Mouse (Mus musculus) R1 (cell line): ENCODE measurements around the gene Arsb.

ENCODE experiments used
- DNase-seq: peaks from one replicate; pipeline ENCODE4 v3.0.0-alpha.2; 2018; ENCODE audit warnings: low read depth, low spot score

Gene Arsb

DNA sequence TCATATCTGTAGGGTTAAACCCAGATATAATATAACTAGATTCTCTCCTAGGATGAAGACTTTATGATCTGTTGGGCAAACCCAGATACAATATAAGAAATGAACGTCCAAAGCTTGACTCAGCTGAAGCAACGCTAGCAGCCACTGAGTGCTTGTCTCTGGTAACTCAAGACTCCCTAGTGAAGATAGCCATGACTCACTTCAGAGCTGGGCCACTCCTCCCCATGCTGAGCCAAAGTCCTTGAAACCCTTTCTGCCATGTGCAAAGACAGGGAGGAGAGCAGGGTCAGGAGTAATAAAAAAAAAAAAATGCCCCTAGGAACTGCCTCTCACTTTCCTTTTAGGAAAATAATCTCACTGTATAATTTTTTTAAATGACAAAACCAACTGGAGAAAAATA is 68.7 kb downstream of the Arsb start:
- no peak for DNase-seq

DNA sequence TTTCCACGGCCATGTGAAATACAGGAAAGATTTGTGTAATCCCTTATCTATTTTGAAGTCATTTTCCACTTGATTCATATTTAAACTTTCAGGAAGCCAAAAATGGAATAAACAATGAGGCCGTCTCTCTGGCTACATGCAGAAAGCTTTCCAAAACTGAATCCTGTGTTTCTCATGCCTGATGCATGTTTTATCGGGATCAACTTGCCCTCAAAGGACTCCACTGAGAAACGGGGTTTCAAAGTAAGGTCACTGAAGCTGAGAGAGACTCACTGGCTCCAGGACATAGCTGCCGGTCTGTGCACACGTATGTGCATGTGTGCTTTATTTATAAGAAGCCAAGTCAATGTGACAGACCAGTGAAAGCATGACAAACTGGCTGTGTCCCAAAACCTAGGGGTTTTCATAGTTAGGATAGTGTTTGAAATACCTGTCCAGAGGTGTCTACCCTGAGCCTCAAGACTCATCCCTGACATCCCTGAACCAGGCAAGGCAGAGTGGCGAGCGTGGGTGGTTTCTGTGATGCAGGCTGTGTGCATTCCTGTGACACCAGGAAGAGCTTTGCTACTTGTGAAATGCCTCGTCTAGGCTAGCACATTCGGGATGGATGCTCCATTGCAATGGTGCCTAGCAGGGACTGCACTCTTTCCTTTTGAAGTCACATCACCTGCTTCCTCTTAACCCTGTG is 75.5 kb downstream of the Arsb start:
- no peak for DNase-seq

DNA sequence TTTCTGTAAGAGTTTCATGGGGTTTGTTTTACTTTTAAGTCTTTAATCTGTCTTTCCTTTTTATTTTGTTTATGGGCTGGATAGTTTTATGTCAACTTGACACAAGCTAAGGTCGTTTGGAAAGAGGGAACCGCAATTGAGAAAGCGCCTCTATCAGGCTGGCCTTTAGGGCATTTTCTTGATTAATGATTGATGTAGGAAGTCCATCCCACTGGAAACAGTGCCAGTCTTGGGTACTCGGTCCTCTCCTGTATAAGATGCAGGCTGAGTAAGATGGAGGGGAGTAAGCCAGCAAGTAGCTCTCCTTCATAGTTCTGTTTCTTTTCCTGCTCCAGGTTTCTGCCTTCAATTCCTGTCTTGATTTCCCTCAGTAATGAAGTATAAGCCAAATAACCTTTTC is 76.2 kb downstream of the Arsb start:
- no peak for DNase-seq

DNA sequence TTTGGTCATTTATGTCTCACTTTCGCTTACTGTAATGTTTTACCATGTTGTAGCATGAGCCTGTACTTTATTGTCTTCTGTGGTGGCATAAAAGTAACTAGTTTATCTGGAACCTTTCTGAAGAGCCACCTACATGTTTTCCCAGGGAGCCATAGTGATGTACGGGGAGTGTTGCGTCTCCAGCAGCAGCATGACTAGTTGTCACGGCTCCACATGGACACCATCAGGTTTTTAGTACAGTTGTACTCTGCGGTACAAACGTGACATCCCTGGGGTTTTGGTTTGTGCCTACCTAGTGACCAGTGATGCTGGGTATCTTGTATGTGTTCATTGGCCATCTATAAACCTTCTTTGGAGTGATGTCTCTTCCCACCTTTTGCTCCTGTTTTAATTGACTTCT is 77.2 kb downstream of the Arsb start:
- no peak for DNase-seq

DNA sequence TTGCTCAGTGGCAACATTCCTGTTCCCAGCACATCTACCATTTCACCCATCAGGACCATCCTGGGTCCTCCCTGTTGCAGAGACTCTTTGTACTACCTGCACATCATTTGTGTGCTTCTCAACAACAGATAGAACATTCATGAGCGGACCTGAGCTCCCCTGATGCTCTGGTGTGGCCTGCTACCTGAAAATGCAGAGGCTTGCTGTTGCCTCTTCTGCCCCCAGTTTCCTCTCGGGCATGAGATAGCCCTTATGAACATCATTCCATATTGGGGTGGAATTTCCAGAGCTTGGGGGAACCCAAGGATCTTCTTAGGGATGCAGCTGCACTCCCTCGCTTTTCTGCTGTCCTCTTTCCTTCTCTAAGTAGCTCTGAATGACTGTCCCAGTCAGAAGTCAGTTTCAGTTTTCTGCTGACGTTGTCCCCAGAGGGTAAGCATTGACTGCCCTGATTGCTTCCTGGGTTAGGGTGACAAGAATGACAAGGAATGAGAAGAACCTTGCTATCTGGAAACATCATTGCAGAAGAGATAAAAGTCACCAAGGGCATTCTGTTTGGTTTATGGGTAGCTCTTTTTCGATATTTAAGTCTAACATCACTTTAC is 78.4 kb downstream of the Arsb start:
- no peak for DNase-seq

DNA sequence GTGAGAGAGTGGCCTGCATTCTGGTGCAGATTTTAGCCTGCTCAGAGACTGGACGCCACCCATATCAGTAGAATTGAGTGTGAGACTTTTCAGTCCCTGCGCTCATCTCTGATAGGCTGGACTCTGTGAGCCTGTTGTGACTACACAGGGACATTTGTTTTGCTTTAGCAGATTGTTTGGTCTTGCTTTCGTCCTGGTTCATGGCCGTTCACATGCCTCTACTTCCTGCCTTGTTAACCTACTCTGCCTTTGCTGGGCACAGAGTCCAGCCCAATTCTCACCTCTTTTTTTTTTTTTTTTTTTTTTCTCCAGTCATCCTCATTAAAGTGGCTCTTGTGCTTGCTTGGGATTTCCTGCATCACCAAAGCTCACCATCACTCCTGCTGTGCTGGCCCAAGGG is 79.2 kb downstream of the Arsb start:
- no peak for DNase-seq

DNA sequence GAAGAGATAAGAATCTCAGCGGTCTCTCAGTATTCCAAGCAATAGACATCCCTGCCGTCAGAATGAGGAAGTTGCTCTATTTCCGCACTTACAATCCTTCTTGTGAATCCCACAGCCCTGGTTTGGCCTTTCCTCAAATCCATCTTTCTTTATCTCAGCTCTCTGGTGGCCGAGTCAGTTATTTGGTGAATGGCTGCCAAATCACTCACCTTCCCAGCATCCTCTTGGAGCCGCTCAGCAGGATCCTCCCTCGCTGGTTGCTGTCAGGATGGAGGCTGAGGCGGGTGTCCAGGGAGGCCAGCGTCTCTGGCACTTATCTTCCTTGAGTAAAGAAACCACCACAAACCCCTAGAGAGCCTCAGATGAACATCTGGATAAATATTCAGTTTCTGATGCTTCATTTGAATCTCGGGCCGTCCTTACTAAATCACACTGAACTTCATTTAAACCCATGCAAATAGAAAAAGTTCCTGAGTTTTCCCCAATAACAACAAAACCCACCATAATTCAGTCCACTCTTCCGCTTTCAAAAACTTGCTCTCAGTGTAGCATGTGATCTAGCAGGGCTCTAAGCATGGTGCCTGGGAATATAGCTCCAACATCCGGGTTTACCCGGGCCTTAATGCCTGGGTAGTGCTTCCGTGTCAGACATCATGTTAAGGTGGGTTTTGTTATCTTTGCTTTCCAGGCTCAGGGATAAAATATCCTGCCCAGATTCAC is 81.1 kb downstream of the Arsb start:
- DNase-seq: no peak

DNA sequence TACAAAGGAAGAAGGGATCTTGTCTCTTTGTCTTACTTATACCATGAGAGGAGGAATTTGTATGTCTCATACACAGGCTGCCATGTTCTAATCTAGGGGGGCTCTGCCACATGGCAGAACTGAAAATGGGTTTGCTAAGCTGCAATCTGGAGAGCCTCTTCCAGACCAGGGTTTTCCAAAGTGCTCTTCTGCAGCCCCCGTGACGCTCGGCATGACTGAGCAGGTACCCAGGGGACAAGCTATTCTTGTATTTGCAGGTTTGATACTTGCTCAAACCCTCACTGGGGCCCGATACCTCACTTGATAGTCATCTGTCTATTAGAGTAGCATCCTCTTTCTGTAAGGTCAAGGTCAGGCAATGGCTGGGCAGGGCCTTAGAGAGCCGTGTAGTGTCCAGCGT is 82.3 kb downstream of the Arsb start:
- no peak for DNase-seq

DNA sequence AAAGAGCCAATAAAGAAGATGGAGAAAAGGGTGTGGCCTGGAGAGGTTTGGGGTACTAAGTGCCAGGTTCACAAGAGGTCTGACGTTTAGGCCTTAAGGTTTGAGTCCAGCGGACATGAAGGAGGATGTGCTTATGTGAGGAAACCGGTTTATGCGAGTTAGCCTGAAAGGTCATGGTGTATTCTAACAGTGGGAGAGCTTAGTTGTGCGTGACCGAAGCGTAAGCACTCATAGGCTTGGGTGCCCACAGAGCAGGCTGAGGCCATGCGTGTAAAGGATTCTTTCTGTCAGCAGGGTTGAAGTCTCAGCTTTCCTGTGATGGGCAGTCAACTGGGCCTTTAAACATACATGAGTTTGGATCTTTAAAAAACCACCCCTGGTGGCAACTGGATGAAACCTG is 82.9 kb downstream of the Arsb start:
- DNase-seq: no peak

DNA sequence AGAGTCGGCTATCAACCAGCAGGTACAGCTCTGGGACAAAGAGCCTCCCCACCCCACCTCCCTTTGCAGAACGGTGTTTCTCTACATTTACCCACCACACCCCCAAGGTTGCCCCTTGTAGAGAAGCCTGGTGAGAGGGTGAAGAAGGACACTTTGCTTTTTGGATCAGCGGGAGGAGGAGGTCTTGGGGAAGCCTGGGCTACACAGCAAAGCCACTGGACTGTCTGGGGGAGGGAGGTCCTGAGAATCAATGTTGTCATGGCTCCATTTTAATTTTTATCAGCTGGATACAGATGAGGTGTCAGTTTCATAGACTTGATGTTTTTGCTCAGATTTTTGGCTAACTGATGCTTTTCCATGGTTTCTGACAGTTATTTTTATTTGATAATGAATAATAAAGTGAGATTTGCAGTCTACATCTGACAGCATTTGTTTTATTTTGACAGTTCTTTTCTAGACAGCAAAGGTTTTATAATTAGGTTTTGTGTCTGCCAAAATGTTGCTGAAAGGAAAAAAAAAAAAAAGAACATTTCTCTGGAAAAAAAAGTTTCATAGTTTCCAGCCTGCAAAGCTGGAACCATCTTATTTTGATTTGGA is 83.6 kb downstream of the Arsb start:
- no peak for DNase-seq

DNA sequence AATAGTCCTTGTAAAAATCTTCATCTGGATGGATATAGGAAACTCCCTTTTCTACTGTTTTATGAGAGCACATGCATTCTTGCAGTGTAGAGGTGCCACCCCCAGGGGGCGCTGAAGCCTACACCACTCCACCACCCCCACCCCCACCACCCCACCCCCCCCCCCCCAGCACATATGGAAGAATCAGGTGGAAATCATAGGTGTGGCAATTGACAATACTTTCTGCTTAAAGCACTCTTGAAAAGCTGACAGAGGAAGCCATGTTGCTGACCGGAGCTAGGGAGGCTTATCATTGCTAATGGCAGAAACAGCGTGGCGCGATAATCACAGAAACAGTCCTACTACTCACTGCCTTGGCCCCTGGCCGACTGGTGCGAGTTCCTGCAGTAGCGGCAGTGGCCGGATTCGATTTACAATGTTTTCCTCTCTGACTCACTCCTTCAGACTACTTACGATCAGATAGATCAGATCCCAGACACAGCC is 84.3 kb downstream of the Arsb start:
- DNase-seq: peak; percentile 42

DNA sequence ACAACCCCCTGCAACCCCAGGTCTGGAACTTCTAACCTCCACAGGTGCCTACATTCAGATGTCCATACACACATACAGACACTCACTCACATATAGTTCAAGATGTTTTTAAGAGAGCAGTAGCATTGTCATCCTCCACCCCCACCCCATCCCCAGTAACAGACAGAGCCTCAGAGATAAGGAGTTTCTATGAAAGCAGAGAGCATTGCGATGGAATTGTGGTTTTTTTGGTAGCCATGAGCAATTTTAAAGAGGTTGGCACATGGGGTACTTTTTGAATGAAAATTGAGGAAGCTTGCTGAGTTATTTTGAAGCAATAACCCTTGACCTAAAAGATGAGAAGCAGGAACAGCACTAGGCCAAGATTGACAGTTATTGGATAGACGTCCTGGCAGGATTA is 89.8 kb downstream of the Arsb start:
- DNase-seq: no peak

DNA sequence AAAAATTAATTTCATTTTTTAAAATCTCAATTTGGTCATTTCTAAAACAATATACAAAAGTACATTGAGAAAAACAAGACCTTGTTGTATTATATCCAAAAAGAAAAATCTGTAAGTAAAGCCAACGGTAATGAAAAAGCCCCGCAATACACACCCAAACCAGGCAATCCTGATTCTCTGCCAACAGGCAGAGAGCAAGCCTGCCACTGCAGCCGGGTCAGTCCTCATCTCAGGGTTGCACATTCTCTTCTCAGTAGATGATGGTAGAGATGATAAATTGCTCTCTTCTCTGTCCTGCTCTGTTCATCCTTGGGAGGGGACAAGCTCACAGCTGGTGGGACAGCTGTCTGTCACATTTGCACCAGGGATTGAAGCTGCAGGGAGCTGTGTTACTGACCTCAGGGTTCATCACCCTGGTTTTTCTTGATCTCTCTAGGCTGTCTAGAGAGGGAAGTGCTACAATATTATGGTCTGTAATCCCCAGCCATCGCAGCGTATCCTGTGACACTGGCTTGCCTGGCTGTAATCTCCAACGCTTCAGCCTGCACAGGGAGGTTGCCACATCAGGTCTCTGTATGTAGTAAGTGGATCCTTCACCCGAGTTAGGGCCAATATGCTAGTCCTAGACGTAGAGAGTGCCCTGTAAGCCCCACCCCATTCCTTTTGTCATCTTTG is 92.8 kb downstream of the Arsb start:
- no peak for DNase-seq

DNA sequence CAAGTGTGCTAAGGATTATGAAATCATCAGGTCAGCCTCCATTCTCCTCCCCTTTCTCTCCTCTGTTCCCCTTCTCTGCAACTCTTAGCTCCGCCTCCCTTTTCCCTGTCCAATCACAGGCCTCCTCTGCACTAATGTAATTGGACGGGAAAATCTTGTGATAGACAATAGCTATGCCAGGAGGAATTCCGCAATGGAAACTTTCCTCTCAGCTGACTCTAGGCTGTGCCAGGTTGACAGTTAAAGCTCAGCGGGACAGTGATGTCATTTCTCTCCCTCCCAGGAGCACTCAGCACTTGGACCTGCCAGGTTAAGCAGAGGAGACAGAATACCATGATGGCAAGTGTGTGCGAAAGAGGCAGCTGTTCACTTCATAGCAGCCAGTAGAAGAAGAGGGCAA is 95.2 kb downstream of the Arsb start:
- peak; percentile 30 for DNase-seq

DNA sequence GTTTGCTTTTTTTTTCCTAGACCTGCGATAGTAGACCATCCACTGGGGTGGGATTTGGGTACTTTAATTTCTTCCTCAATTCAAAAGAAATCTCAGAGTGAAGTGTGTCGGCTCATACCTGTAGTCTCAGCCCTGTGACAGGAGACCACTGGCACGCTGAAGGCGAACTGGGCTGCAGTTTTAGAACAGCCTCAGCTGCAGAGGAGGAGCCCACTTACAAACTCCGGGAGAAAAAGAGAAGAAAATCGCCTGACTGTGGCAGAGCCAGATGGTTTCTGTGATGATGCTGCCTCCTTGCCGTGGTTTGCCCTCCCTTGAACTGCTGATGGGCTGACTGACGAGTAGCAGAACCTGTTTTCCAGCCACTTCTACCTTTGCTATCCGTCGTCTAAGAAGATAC is 100.3 kb downstream of the Arsb start:
- no peak for DNase-seq

DNA sequence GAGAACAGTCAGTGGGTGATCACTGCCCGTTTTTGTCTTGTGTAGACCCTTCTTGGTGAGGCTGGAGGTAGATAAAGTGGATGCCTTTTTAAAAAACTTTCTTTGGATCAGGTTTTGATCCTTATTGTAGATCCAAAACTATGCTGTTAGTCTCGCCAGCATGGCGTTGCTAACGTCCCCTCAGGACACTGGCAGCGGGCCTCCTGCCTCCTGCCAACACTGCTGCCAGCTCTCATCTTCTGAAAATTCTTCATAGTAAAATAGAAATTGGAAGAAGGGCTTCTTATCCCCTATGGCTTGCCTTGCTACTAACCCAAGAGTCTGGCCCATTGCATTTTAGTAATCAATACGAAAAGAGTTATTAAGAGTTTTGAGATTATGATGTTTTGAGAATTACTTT is 101.2 kb downstream of the Arsb start:
- DNase-seq: no peak

DNA sequence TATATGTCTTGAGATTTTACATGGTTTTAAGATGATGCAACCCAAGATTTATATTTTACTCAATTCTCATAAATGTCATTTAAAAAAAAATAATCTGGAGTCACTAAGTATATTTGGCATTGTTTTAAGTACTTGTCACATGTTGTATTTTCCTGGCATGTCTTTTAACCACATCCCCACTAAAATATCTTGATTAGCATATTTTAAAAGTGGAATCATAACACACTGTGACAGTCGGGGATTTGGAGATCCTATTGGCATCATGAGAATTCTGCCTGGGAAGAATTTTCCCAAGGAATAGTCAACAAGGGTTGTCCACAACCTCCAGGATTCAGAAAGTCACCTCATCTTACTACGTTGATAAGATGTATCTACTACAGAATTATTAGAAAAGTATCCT is 106.5 kb downstream of the Arsb start:
- no peak for DNase-seq

DNA sequence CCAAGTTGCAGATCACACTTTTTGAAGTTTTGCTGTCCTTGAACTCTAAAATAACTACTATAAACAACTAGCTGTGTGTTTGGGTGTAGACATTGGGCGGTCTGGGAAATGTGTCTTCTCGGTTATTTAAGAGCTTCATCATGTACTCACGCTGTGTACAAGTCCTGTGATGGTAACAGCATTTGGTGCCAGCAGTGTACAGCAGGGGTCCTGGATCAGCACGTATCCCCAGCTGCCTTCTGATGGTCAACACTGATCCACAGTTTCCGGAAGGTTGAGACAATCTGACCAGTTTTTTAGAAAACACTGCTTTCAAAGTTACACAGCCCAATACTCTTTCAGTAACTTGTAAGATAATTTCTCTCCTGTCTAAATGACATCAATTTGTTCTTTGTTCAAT is 108.0 kb downstream of the Arsb start:
- DNase-seq: no peak

DNA sequence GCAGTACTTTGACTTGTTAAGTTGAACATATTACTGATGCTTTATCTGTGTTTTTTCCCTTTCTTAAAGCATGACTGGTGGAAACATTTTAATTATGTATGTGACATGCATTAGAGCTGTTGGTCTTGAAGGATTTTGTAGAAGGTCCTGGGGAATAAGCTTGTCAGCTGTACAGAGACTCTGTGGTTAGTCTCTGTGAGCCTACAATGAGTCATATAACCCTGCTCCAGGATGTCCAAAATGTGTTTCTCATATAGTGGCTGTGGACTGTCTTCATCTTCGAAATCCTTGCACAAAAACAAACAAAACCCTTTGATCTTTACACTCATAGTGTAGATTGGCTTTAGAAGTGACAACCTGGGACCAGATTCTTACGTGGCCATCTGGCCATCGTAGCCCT is 110.7 kb downstream of the Arsb start:
- DNase-seq: no peak

DNA sequence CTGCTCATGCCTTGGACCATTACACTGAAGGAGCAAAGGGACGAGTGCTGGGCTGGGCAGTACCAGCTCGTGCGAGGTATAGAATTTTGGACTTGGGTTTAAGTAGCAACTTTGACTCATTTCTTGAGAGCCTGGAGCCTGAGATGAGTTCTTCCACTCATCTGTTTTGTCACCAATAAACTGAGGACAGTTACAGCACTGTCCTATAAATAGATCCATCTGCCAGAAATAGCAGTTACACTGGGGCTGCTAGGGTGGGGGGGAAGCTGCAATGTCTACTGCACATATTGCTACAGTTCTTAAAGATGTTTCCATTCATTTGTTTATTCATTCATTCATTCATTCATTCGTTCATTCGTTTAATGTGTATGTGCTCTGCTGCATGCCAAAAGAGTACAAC is 115.6 kb downstream of the Arsb start:
- DNase-seq: no peak

DNA sequence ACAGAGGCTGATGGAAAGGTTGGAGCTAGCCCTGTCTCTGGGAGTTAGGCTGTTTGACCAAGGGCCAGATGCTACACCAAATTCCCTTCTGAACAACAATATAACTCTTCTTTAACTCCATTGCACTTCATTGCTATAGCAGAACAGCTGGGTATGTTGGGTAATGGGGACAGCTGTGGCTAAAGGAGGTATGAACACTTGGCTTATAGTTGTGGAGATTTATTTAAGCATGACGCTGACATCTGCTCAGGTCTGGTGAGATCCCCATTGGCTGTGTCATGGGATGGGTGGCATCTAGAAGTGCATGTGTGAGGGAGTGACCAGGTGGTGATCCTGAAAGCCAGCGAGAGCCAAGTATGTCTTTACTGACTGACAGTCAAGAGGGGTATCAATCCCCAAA is 116.8 kb downstream of the Arsb start:
- DNase-seq: no peak

DNA sequence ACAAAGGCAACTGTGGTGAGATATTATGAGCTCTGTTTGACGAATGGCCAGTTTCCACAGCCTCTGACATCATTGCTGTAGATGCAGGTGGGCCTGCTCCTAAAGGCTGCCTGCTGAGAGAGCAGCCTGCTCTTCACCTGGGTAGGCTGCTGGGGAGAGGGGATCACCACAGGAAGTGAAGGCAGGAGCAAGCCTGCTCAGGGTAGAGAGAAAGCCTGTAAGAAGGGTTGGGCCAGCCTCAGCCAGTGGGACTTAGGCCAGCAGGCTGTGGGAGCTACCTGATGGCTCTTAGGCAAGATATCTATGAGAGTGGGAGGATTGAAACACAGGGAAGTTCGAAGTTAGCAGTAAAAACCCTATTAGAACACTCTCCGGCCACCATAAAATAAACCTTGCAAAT is 117.5 kb downstream of the Arsb start:
- no peak for DNase-seq
